Mouse (Mus musculus) heart, embryonic 10.5 days (tissue): ENCODE results near the gene Kpnb1. TPM values are rescaled to one million over a fixed set of nuclear protein-coding genes. Genes with fewer than 3 reads are reported as not detected.

Source experiments
- microRNA-seq: library from miRNA; unstranded; fragments of <30 nt; microRNA quantifications from one replicate; pipeline ENCODE4, GENCODE M21; 2017
- polyA plus RNA-seq: library from polyadenylated mRNA; unstranded; fragments of >200 nt; fragmentation: Nextera tagmentation; extraction: Ambion mirVana; gene quantifications from 2 replicates; pipeline ENCODE4 v1.2.1, GENCODE M21; 2016

Gene Kpnb1
- polyA plus RNA-seq, 1 experiment from 2014 or later = 72.2 TPM

Small RNA genes within 50 kb of the gene (microRNA-seq; reads per million reads assigned to microRNA genes)
- not detected for gene Mir7235

Other genes starting within 250 kb of the Kpnb1 start
- 69.3 and 72.6 TPM in 2 replicates for gene Pnpo, start 243.9 kb downstream of the Kpnb1 start, polyA plus RNA-seq
- 20.1 and 21.9 TPM in 2 replicates for gene Sp2, start 204.9 kb downstream of the Kpnb1 start, polyA plus RNA-seq
- 0.47 and 2.3 TPM in 2 replicates for gene Sp6, start 174.5 kb downstream of the Kpnb1 start, polyA plus RNA-seq
- gene Scrn2, start 157.9 kb downstream of the Kpnb1 start, polyA plus RNA-seq = 21.3 and 30.0 TPM in 2 replicates
- gene Lrrc46, start 146.5 kb downstream of the Kpnb1 start, polyA plus RNA-seq = 0.28 and 0.35 TPM in 2 replicates
- gene Mrpl10, start 146.3 kb downstream of the Kpnb1 start, polyA plus RNA-seq = 82.7 and 93.1 TPM in 2 replicates
- 6.5 and 9.4 TPM in 2 replicates for gene Osbpl7, start 137.3 kb downstream of the Kpnb1 start, polyA plus RNA-seq
- 0.21 TPM in 1 of 2 replicates, not detected in the other for gene Tbx21, start 72.5 kb downstream of the Kpnb1 start, polyA plus RNA-seq
- gene Tbkbp1, start 36.4 kb downstream of the Kpnb1 start, polyA plus RNA-seq = 7.6 and 8.4 TPM in 2 replicates
- gene Npepps, start 92.8 kb upstream of the Kpnb1 start, polyA plus RNA-seq = 83.9 and 90.7 TPM in 2 replicates
- gene Mrpl45, start 127.8 kb upstream of the Kpnb1 start, polyA plus RNA-seq = 63.7 and 65.8 TPM in 2 replicates
- 0.04 and 0.12 TPM in 2 replicates for gene Gpr179, start 164.2 kb upstream of the Kpnb1 start, polyA plus RNA-seq
- gene Socs7, start 174.7 kb upstream of the Kpnb1 start, polyA plus RNA-seq = 3.2 and 3.4 TPM in 2 replicates
- gene Arhgap23, start 227.7 kb upstream of the Kpnb1 start, polyA plus RNA-seq = 6.8 and 7.8 TPM in 2 replicates